ENCODE assay signal across 20 mouse cellular contexts in the genomic region with DNA sequence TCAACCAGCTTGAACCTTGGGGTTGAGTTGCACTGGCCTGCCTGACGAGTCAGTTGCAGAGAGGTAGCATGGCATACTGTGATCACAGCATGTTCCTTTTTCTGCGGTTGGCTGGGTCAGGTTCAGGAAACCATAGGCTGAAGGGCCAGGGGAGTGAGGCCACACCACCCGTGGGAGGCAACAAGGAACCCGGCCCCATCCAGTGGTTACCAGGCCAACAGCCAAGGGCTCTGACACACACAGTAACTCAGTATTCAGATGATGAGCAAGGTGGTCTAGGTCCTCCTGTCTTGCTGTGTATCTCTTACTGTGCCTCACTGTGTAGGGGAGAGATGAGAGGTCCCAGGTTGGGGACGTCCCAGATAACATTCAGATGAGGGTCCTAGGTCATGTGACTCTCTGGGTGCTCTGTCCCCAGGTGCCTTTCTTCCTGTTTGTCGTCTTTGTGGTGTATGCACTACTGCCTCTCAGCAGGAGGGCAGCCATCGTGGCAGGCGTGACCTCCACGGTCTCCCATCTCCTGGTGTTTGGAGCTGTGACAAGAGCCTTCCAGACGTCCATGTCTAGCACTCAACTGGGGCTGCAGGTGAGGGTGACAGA. TPM values are rescaled to one million over a fixed set of nuclear protein-coding genes. Genes with fewer than 3 reads are reported as not detected.
DNase-seq lines count a peak whose midpoint lies in the region; ATAC-seq and TF ChIP-seq lines count a peak whose summit lies in the region.
"Had no signal": no experiment of that assay in that cellular context is flagged by ENCODE, and none has a peak within 500 bp of the region (broad histone marks: within the 10 kb centered on the region; RNA-seq: fewer than 3 reads in every experiment).

No protein-coding gene starts in this region.

- H3K36me3 ChIP-seq in kidney, embryonic 14.5 days (ENCODE audit: control insufficient read depth, insufficient read depth, low read length), result no peaks in the 10 kb centered on the region
- peaks cover 91% of the 10 kb centered on the region for H3K36me3 ChIP-seq in G1E (replicated peaks)
- H3K36me3 ChIP-seq: embryonic facial prominence, embryonic 10.5 days; heart, embryonic 15.5 days; hindbrain, embryonic 12.5 days; intestine, embryonic 15.5 days had no signal

- no peak overlapping the region for H3K9ac ChIP-seq in kidney, embryonic 14.5 days (ENCODE audit: low read depth, low read length)
- H3K9ac ChIP-seq: heart, embryonic 15.5 days; hindbrain, embryonic 12.5 days; intestine, embryonic 15.5 days; liver, embryonic 15.5 days had no signal

- H3K9me3 ChIP-seq in kidney, embryonic 14.5 days (ENCODE audit: control insufficient read depth, low read length), result no peaks in the 10 kb centered on the region
- no peaks in the 10 kb centered on the region for H3K9me3 ChIP-seq in G1E (replicated peaks)
- H3K9me3 ChIP-seq: embryonic facial prominence, embryonic 10.5 days; heart, embryonic 15.5 days; hindbrain, embryonic 12.5 days; intestine, embryonic 15.5 days; liver, embryonic 15.5 days; megakaryocyte, embryonic 14.5 days had no signal

- TF ChIP-seq CTCF in G1E (IDR thresholded peaks at IDR 0.05; ENCODE audit: low read depth, low read length), result no peak

- no peak overlapping the region for H3K4me3 ChIP-seq in kidney, embryonic 14.5 days (ENCODE audit: low read length)
- H3K4me3 ChIP-seq in G1E (ENCODE audit: low read depth, low read length), result no peak overlapping the region
- H3K4me3 ChIP-seq: embryonic facial prominence, embryonic 10.5 days; erythroblast, embryonic 14.5 days; heart, embryonic 15.5 days; hindbrain, embryonic 12.5 days; intestine, embryonic 15.5 days; liver, embryonic 15.5 days had no signal

- WGBS in kidney, embryonic 14.5 days, result 56% methylated on average over 10 of the region's 10 CpGs

- ATAC-seq in kidney, embryonic 14.5 days (ENCODE audit: low FRiP score, low TSS enrichment), result 0 out of 2 replicates have a peak, but pooled peaks have one; percentile 24
- 0 out of 2 replicates have a peak, but pooled peaks have one; percentile 16 for ATAC-seq in G1E (ENCODE audit: extremely low read depth, insufficient number of reproducible peaks, low FRiP score, poor library complexity, severe bottlenecking)
- peak; percentile 22; the same call in 1 of the 2 replicates for ATAC-seq in monocyte, adult 5-6 weeks (replicated peaks; ENCODE audit: insufficient number of reproducible peaks, low FRiP score, low TSS enrichment, poor library complexity, severe bottlenecking)
- ATAC-seq: activated CD4-positive, CD25-positive, alpha-beta regulatory T cell, adult 4 months; CD4-positive, CD25-positive, alpha-beta regulatory T cell, adult 4 months; forebrain, embryonic 16.5 days; intestine, embryonic 15.5 days had no signal

- no peaks in the 10 kb centered on the region for H3K4me1 ChIP-seq in kidney, embryonic 14.5 days (ENCODE audit: control insufficient read depth, insufficient read depth, low read length)
- H3K4me1 ChIP-seq in G1E (ENCODE audit: insufficient read depth, low read depth, low read length), result peaks cover 75% of the 10 kb centered on the region
- H3K4me1 ChIP-seq: embryonic facial prominence, embryonic 10.5 days; hindbrain, embryonic 12.5 days; intestine, embryonic 15.5 days had no signal

- no peak overlapping the region for H3K4me2 ChIP-seq in kidney, embryonic 14.5 days (replicated peaks; ENCODE audit: low read depth, low read length)
- H3K4me2 ChIP-seq: heart, embryonic 15.5 days; hindbrain, embryonic 12.5 days; intestine, embryonic 15.5 days; liver, embryonic 15.5 days had no signal

- no peak for DNase-seq in kidney, postnatal 4 days
- DNase-seq in 416B (ENCODE audit: low read depth) (peak; percentile 82), G1E (ENCODE audit: low spot score) (no peak)
- no peak for DNase-seq in frontal cortex, adult 2 months (ENCODE audit: extremely low spot score in 1 of 2, low spot score in 1 of 2)
- DNase-seq in thymus, postnatal 4 days, result no peak
- DNase-seq: adrenal gland, postnatal 36 days; cerebellum, postnatal 14 days; kidney, postnatal 10 days had no signal

- H3K27me3 ChIP-seq in kidney, embryonic 14.5 days (ENCODE audit: control insufficient read depth, insufficient read depth, low read length), result no peaks in the 10 kb centered on the region
- no peaks in the 10 kb centered on the region for H3K27me3 ChIP-seq in G1E (ENCODE audit: insufficient read depth, low read length)
- H3K27me3 ChIP-seq: hindbrain, embryonic 12.5 days; intestine, embryonic 15.5 days; liver, embryonic 15.5 days; megakaryocyte, embryonic 14.5 days had no signal

- no peak overlapping the region for H3K27ac ChIP-seq in kidney, embryonic 14.5 days (ENCODE audit: low read depth, low read length)
- H3K27ac ChIP-seq: embryonic facial prominence, embryonic 10.5 days; heart, embryonic 15.5 days; hindbrain, embryonic 12.5 days; intestine, embryonic 15.5 days; liver, embryonic 15.5 days had no signal

RNA-seq across cellular contexts. Expression of gene Adcy7, which starts 37.2 kb away (rescaled TPM):
- 2.0 and 3.1 TPM in 2 replicates for polyA plus RNA-seq in kidney, embryonic 14.5 days (2014; fragmentation: Nextera tagmentation; extraction: Ambion mirVana)
- 95.9 and 117 TPM in 2 replicates for total RNA-seq in G1E (2014; fragmentation: Nextera tagmentation)
- 129 and 140 TPM in 2 replicates for total RNA-seq in G1E (2017)
- polyA plus RNA-seq in G1E (2012), result 69.8 and 70.0 TPM in 2 replicates
- total RNA-seq in monocyte, adult 5-6 weeks (2017), result 154 to 221 TPM (median 156 TPM) in 3 replicates
- polyA plus RNA-seq in frontal cortex, adult 2 months (2012; rRNA removed), result 2.5 and 3.4 TPM in 2 replicates

RNA-seq across cellular contexts. Expression of gene Brd7, which starts 52.6 kb away (rescaled TPM):
- polyA plus RNA-seq in kidney, embryonic 14.5 days (2014; fragmentation: Nextera tagmentation; extraction: Ambion mirVana), result 70.0 and 88.9 TPM in 2 replicates
- total RNA-seq in G1E (2014; fragmentation: Nextera tagmentation), result 99.4 and 103 TPM in 2 replicates
- total RNA-seq in G1E (2017), result 80.2 and 90.0 TPM in 2 replicates
- polyA plus RNA-seq in G1E (2012), result 374 and 528 TPM in 2 replicates
- total RNA-seq in monocyte, adult 5-6 weeks (2017), result 64.0 to 69.8 TPM (median 69.1 TPM) in 3 replicates
- polyA plus RNA-seq in frontal cortex, adult 2 months (2012; rRNA removed), result 54.5 and 66.0 TPM in 2 replicates

Comparison
In these comparisons a context has a peak if more than half of its experiments do, and no peak if none do; other contexts are left out.
1. RNA of gene Adcy7, which starts 37.2 kb away (polyA plus RNA-seq): 69.8 to 70.0 TPM in G1E; 2.5 to 3.4 TPM in frontal cortex, adult 2 months and 2.0 to 3.1 TPM in kidney, embryonic 14.5 days; every median in the first group is over 10 times any median in the second.
2. Peak in every context shown above with its lines, with median percentiles within 50 percentile points of each other: ATAC-seq.